Mouse (Mus musculus) A20 (cell line): ENCODE measurements around the gene Ccdc157.

ENCODE experiments used
- DNase-seq: peaks from one replicate; pipeline ENCODE4 v3.0.0-alpha.2; 2011; ENCODE audit warnings: low read depth, low spot score

Gene Ccdc157

DNA sequence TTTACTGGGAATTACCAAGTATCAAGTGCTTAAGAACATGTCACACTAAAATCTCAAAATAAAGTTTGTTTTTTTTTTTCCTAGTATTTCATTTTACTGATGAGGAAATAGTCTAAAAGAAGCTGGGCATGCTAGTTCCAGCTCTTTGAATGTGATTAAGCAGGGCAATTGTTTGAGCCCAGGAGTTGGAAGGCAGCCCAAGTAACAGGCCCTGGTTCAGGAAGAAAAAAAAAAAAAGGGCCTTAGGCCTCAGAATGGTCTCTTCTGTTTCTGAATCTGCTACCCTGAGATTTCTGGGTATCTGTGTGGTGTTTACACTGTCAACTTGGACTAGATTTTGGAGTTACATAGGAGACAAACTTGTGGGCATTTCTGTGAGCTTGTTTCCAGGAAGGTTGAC, 23.4 kb upstream of the Ccdc157 start:
- DNase-seq: no peak

DNA sequence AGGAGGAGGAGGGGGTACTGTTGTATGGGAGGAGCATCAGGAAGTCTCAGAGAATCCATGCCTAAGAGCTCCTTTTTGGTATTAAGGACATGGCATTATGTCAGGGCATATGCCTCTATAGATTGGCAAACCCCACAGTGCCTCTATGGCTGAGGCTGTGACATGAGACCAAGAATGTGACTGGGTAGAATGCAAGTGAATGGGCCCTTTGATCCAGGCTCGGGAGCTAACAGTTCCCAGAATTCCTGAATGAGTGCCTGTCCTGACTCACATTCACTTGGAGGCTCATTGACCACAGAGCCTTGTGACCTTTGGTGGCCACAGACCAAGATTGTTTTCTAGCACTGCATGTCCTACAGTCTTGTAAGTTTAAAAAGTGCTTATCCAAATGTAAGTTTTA, 22.0 kb upstream of the Ccdc157 start:
- DNase-seq: no peak

DNA sequence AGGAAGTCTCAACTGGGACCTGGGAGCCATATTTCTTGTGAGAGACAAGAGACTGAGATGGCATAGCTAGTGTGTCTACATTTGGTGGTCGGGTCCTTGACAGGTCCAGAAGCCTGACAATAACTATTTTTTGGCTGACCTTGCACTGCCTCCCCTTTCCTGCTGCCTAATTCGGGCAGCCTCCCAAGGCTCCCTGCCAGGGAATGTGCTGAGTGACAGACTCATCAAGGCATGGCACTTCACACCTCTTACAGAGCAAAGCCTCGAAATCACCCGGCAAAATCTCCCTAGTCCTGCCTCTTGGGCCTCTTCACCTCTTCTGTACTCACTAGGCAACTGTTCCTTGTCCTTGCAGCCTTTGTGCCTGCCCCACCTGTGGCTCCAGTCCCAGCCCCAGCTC, 17.6 kb upstream of the Ccdc157 start:
- DNase-seq: no peak

DNA sequence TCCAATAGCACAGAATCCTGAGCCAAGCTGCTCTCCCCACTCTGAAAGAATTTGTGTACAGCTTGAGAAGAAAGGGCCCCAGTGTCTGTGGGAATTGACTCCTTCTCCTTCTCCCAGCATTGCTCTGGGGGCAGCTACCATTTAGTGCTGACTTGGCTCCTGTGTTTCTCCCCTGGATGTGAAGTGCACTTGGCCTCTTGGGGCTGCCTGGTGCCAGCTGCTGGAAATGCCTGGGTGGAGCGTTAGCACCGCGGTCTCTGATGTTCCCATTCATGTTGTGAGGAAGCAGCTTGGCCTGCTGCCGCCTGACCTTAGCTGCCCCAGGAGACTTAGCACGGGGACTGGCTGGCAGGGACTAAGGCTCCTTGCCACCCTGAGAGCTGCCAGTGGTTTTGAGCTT, 14.5 kb upstream of the Ccdc157 start:
- no peak for DNase-seq

DNA sequence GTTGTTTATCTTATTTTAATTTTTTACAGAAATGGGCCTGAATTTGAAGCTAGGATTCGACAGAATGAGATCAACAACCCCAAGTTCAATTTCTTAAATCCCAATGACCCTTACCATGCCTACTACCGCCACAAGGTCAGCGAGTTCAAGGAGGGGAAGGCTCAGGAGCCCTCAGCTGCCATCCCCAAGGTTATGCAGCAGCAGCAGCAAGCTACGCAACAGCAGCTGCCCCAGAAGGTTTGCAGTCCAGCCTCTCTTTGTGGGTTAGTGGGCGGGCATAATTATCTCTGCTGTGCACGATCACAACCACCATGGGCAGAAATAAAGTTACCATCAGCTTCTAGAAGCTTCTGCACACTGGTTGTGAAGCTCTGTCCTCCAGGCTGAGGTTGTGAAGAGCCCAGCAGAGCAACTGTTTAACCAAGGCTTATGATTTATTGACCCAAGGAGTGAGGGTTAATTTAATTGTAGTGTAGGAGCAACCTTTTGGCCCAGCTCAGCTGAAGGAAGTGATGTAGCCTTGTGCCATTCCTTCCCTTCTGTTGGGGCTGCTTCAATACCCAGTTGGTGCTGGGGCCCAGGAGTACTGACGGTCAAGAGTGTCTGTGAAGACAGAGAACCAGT, 6.5 kb upstream of the Ccdc157 start:
- DNase-seq: no peak

DNA sequence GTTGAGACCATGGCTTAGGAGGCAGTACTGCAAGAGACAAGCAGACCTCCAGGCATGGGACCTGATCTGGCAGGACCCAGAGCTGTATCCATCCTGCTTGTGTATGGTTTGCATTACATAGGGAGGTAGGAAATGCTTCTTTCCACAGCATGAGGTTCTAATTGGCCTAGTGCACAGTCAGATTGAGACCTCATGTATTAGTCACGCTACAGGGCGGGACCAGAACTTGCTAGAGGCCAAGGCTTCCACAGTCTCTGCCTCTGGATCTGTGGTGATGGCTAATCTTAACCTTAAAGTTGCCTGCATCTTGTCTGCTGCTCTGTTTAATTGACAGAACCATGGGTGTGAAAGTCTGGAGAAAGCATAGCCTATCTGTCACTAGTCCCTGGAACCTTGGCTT, 4.6 kb upstream of the Ccdc157 start:
- DNase-seq: no peak

DNA sequence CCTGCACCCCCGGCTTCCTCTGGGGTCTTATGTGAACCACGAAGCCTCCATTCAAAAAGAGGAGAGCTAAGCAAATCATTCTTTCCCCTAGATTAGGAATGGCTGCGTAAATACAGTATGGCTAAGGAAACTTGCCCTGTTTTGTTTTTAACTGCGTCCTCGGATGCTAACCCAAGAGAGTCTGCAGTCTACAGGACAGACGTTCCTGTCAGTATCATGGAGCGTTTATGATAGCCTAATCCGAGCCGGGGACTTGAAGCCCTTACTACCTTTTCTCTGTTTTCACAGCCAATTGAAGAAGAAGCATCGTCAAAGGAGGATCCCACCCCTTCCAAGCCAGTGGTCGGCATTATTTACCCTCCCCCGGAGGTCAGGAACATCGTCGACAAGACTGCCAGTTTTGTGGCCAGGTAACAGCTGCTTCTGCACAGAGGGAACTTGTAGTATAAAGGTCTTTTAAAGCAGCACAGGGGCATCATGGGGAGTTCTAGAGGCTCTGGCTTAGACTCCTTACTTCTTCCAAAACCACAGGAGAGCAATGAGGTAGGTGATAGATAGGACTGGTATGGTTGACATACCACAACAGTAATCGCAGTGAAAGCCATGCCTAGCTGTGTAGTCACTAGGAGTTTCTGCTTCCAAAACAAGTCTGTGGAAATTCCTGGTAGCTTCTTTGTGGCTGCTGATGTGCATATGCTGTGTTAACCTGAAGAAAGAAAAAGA, 826 bp upstream of the Ccdc157 start:
- no peak for DNase-seq

DNA sequence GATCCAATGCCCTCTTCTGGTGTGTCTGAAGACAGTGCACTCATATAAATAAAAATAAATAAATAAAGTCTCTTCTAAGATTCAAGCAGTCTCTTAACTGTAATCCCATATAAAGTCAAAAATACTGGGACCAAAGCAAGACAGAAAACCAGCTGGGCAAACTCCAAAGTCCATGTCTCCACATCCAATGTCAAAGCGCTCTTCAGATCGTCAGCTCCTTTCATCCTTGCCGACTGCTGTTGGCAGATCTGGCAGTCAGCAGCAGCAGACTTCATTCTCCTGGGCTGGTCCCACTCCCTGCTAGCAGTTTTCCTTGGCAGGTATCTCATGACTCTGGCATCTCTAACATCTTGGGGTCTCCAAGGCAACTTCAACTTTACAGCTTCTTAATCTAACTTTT, 1.4 kb downstream of the Ccdc157 start:
- DNase-seq: no peak

DNA sequence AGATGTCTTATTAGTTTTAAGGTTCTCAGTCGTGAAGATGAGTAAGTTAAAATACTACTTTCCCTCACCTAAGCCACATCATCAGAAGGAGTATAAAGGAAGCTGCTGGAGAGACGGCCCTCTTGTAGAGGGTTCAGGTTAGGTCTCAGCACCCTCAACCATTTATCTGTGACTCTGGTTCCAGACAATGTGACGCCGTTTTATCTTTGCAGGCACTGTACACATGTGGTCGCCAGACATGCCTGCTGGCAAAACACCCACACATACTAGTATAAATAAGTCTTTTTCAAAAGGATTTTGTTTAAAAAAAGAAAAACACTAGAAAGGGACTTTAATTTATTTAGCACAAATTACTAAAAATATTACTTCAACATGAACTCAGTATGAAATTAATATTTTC, 4.5 kb downstream of the Ccdc157 start:
- DNase-seq: no peak

DNA sequence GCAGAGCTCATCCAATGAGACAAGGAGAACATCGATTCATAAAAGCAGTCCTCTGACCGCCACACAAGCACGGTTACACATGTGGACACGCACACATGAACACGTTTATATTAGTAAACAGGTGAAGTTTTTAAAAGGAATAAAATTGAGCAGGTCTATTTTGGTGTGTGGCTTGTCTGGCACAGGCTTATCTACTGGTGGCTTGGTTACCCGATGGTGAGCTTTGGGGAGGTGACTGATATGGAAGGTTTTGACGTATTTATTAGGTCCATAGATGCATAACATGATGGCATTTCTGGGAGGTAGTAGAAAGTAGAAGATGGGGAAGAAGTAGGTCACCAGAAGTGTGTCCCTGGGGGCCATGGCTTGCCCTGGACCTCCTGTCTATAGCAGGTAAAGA, 6.4 kb downstream of the Ccdc157 start:
- no peak for DNase-seq

DNA sequence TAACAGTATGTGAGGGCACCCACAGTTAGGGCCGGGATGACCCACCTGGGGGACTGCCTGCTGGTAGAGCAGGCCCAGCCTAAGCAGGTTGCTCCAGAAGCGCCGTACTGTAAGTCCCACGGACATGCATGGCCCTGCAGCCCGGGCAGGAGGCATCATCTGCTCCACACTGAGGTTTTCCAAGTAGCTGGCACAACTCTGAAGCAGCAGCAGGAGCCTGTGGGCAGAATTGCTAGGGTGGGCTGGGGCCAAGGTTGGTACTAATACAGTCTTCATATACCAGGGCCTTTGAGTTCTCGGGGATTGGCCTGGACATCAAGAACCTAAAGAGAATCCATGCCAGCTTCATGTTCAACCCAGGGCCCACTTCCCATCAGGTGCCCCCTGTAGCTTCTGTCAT, 10.2 kb downstream of the Ccdc157 start:
- DNase-seq: no peak

DNA sequence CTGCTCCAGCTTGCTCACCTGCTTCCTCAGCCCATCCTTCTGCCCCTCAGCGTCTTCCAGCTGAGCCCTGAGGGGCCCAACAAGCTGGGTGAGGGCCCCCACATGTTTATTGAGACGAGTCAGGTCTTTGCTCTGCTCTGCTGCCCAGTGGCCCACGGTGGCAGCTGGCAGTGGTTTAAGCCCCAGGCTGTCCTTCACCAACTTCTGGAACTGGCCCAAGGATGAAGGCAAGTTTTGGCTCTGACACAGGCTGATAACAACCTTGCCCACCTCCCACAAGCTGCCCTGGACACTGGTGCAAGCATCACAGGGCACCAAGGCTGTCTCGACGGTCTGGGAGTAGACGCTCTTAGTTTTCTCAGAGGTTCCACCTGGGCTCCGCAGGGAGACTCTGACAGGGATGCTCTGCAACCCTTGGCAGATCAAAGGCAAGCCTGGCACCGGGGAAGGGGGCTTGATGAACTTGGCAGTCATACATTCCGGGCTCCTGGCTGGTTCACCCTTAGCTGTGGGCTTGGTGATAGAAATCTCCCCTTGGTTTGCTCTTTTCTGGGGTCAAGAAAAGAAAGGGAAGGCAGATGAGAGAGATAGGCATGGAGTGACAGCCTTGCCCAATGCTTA, 11.4 kb downstream of the Ccdc157 start:
- DNase-seq: no peak

DNA sequence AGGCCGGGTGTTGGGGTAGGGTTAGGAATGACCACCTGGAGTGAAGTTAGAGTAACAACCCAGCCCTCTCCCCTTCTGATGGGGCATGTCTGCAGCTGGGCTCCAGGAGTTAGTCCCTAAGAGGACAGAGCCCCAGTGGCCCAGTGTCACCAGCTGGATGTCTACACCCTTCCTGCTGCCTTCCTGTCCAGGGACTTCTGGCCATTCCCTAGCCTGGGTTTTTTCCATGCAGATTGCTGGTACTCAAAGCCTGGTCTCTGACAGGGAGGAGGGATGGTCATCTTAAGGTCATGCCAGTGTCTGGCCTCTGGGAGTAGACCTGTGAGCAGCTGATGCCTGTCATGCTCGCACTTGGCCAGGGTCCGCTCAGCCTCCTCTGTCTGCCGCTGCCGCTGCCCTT, 12.0 kb downstream of the Ccdc157 start:
- no peak for DNase-seq

DNA sequence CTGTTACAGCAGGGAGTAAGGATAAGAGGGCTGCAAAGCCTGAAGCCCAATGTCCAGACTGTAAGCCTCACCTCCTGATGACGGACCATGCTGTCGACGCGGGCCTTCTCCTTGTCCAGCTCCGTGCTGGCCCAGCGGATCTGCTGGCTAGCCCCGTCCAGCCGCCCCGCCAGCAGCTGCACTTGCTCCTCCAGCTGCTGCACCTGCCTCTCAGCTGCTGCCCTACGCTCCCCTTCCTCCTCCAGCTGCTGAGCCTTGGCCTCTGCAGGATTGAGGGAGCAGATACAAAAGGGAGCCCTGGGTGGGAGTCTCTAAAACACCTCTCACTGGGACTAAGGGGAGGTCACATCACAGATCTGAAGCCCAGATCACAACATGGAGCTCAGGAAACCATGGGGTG, 13.0 kb downstream of the Ccdc157 start:
- DNase-seq: no peak

DNA sequence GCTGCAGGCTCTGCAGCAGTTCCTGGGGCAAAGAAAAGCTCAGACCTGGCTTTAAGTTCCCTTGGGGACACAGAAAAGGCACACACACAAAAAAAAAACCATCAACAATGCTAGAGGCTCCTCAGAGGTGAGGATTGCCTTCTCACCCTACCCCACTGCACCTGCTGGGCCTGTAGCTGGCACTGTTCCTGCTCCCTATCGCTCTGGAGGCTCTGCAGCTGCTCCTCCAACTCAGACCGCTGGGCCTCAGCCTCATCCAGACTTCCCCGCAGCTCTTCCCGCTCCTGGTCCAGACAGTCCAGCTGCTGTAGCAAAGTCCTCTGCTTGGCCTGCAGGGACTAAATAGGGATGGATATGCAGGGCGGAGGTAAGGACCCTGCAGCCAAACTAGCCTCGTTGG, 13.7 kb downstream of the Ccdc157 start:
- DNase-seq: no peak

DNA sequence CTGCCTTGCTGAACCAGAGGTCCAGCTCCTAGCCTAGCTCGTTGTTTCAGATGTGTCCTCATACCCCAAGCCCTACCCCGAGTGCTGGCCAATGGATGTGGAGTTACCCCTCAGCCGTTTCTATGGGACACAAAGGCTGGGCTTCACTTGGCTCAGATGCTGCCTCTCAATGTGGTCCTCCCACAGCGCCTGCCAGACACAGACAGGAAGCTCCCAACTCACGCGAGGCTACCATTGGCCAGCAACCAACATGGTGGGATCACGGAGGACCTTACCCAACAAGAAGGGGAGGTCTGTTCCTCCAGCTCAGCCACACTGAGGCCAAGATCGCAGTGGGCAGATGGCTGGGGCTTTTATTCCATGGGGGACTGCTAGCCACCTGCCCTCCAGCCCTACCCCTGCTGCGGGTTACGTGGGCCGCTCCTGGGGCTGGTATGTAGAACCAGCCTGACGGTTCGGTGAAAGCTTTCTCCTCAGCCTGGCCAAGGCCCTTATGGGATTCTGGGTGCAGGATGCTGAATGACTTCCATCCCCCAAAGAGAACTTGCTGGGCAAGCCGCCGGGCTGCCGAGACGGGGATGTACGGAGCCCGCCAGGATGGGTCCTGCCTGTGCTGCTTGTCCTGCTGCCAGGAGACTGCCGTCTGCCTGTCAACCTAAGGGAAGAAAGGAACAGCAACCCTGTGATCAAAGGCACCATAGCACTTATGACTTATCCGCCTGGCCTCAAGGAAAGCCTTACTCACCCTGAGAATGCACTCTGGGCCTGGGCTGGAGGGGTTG, 16.6 kb downstream of the Ccdc157 start:
- DNase-seq: no peak

DNA sequence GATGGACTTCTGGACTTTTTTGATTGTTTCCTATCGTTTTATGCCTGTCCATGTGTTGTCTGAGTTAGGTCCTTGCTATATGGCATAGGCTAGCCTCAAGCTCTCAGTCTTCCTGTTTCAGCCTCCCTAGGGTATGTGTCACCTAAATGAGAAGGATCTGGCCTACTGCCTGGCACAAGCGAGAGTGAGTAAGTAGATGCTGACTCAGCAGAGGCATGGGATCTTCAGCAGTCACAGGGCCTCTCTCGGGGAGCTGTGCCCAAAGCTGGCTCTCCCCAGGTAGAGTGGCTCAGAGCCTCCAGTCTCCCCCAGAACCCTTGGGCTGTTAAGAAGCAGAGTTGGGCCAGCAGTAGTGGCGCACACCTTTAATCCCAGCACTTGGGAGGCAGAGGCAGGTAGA, 17.7 kb downstream of the Ccdc157 start:
- DNase-seq: no peak

DNA sequence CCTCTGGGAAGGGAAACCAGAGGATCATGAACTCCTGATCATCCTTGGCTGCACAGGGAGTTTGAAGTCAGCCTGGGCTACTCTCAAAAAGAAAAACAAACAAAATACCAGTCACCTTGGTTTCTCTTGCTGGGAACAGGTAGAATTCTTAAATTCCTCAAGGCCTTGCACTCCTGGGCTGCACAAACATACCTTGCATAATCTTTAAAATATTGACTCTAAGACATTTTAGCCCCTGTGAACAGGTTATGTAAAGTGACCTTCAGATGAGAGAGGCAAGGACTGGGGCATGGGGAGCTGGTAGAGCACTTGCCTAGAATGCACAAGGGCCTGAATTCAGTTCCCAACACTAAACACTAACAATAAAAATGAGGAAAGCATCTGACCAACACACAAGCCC, 18.6 kb downstream of the Ccdc157 start:
- DNase-seq: no peak

DNA sequence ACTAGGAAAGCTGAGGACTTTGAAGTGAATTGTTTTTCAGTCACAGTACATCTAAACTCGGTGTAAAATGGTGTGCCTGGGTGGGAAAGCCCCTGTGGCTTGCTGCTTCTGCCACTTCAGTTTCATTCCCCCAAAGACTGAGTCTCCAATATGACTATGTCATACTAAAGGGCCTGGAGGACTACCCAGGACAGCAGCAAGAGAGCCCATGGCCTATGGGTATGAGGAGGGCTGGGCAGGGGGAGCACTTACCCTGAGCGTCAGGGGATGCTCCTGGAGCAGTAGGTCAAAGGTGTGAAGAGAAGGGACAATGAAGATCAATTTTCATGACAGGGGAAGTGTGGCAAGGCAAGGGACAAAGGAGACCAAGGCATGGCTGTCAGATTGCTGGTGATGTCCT, 21.1 kb downstream of the Ccdc157 start:
- peak; percentile 60 for DNase-seq

DNA sequence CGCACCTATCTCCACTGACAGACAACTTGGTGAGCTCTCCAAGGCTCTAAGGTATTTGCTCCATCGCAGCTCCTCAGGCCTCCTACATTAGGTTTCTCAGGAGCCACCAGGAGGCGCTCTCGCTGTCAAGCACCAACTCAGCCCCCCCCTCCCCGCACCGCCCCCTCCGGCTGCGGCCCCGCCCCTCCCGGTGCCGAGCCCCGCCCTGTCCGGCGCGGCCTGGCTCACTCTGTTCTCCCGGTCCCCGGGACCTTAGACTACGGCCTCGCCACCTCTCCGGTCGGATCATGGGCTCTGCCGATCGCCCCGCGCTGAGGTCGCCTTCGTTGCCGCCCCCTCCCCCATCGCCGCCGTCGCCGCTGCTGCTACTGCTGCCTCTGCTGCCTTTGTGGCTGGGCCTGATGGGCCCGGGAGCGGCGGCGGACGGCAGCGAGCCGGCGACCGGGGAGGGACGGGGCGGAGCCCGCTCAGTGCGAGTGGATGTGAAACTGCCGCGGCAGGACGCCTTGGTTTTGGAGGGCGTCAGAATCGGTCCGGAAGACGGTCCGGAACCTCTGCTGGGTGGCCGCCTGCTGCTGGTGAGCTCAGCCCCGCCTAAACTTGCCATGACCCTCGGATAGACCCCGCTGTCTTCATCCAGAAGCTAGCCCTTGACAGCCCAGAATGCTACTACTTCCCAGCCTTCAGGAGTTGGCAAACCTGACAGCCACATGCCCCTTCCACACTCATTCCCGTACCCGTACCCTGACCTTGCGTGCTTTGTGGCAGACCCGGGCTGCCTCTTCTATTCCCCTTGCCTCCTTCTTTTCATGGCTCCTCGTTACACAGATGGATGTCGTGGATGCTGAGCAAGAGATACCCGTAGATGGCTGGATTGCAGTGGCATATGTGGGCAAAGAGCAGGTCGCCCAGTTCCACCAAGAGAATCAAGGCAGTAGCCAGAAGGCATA, 24.8 kb downstream of the Ccdc157 start, which contains the start of gene Rnf215:
TSS of gene Rnf215 (plus strand) at position 217 of the 950 bp plus-strand sequence.
- DNase-seq: peak; percentile 92

DNA sequence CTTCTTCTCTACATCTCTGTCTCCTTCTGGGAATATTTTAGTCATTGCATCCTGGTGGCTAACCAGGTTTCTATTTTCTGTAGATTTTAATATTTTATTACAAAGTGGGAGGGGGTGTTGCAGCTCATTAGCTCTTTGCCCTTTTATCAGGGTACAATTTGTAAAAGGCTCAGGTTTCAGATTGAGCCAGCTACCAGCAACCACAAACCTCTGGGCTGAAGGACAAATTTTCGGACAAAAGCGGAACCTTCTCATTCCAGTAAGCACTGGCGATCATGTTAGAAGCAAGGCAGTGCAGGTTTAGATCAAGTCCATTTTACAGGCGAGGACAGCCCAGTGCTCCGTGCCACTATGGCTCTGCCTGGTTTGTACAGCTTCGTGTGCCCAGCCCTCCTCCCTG, 25.7 kb downstream of the Ccdc157 start:
- DNase-seq: no peak
